Mouse (Mus musculus) MEL-GATA-1-ER (cell line): Measurements from ENCODE around the gene Itm2c.

Experiments
- DNase-seq: peaks from one replicate; pipeline ENCODE4 v3.0.0-alpha.2; 2012; ENCODE audit warnings: low read depth; ENCODE audit errors: extremely low read depth

Itm2c gene

GRCm38 (mm10) chr1:85894231-85894747, at the start of gene Itm2c:
Gene Itm2c (plus strand): TSS chr1:85894281.
- DNase-seq = peak; percentile 36

GRCm38 (mm10) chr1:85844981-85845380, 49.1 kb upstream of the Itm2c start:
- no peak for DNase-seq

- no peak for DNase-seq
Measured at GRCm38 (mm10) chr1:85845476-85845875, 48.6 kb upstream of the Itm2c start.

DNA sequence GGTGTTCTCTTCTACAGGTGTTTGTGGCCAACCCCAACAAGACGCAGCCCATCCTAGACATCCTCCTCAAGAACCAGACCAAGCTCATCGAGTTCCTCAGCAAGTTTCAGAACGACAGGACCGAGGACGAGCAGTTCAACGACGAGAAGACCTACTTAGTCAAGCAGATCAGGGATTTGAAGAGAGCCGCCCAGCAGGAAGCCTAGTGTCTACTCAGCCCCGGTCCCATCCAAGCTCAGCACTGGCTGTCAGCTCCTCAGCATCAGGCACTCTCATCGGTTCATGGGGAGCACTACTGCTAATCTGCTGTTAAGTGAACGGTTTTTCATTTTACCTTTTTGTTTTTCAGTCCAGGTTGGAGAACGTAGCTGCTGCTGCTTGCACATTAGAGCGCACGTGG, 45.1 kb upstream of the Itm2c start:
- DNase-seq = no peak

GRCm38 (mm10) chr1:85850851-85851250, 43.2 kb upstream of the Itm2c start:
- no peak for DNase-seq

- peak; percentile 45 for DNase-seq
Measured at GRCm38 (mm10) chr1:85852996-85853689, 40.9 kb upstream of the Itm2c start.

DNA sequence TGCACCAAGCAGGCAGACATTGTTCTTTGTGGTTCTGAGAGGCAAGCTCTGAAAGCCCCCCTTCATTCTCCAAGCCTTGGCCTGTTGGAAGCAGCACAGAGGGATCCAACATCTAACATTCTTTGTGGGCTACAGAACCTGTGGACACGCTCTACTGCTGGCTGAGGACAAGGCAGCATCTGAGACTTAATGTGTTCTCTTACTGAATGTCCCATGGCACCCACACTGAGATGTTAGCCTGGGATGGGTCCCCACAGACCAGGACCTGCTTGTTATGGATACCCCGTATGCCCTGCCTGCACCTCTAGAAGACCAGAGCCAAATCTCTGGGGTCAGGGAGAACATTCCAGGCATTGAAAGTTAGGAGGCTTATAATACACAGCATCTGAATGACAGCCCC, 40.2 kb upstream of the Itm2c start:
- DNase-seq = no peak

DNA sequence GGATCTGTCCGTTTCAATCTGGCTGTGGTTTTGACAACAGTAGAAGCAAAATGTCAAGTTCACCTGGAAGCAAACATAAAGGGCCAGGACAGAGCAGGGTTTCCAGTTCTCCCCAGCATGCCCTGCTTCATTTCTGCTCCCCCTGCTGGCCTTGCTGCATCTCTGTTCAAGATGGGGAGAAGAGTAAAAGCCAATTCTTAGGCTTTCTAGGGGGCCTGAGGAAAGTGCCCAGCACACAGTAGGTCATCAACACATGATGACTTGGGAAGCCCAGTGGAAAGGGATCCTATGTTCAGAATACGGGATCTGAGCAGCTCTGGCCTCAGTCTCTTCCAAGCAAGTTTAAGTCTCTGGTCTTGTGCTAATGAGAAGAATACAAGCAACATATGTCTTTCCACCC, 39.6 kb upstream of the Itm2c start:
- no peak for DNase-seq

GRCm38 (mm10) chr1:85856266-85856665, 37.8 kb upstream of the Itm2c start:
- no peak for DNase-seq

- DNase-seq = no peak
Measured at GRCm38 (mm10) chr1:85857261-85857754, 36.8 kb upstream of the Itm2c start.

DNA sequence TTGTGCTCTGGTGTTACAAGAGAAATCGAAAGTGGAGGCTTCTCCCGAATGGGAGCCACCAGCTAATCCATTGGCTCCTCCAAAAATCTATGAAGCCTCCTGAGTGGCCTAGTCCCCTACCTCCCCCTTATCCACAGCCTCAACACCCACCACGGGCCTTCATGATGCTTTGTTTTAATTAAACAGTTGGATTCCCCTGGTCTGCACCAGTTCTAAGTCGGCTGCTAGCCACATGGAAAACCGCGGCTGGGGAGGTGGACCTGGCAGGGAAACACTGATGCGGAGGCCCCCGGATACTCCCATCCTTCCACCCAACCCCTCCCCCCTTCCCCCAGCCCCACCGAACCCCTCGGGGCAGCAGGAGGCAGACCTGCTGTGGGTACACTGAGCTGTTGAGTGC, 29.7 kb upstream of the Itm2c start:
- no peak for DNase-seq

GRCm38 (mm10) chr1:85870001-85870400, 24.1 kb upstream of the Itm2c start:
- no peak for DNase-seq

DNA sequence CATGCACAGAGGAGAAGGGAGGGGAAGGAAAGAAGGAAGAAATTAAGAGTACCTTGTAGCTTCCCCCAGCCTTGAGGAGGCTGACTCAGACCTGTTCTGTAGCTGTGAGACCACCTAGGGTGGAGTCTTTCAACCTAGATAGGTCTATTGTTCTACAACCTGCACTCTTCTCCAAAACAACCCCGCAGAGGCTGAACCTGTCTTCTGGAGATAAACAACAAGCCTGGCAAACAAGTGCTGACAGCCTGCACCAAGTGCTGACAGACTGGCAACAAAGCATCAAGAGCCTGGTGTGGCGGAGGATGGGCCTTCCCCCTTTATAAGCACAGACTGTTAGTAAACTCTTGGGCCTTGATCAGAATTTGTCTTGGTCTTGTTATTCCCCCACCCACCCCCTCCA, 23.5 kb upstream of the Itm2c start:
- no peak for DNase-seq

DNA sequence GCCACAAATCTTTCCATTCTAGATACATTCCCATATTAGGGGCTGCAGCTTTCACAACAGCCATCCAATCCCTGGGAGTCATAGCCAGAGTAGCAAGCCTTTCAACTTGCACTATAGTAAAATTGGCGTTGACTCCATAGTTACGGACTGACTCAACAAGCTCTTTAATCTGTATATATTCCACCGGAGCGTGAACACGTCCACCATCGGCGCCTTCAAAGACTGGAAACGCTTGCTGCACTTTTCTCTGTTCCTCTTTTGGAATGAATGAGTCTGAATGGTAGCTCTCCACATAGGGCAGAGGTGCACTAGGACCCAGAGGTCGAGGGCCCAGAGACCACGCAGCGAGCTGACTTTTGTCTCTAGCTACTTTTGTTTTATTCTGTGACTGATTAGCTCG, 12.1 kb upstream of the Itm2c start:
- DNase-seq = no peak

GRCm38 (mm10) chr1:85887221-85887620, 6.9 kb upstream of the Itm2c start:
- no peak for DNase-seq

GRCm38 (mm10) chr1:85894748-85895360, 773 bp downstream of the Itm2c start:
- no peak for DNase-seq

GRCm38 (mm10) chr1:85895391-85895837, 1.3 kb downstream of the Itm2c start:
- DNase-seq = peak; percentile 49

- DNase-seq = no peak
Measured at GRCm38 (mm10) chr1:85896110-85896509, 2.0 kb downstream of the Itm2c start.

GRCm38 (mm10) chr1:85896781-85897700, 3.0 kb downstream of the Itm2c start:
- DNase-seq = no peak

DNA sequence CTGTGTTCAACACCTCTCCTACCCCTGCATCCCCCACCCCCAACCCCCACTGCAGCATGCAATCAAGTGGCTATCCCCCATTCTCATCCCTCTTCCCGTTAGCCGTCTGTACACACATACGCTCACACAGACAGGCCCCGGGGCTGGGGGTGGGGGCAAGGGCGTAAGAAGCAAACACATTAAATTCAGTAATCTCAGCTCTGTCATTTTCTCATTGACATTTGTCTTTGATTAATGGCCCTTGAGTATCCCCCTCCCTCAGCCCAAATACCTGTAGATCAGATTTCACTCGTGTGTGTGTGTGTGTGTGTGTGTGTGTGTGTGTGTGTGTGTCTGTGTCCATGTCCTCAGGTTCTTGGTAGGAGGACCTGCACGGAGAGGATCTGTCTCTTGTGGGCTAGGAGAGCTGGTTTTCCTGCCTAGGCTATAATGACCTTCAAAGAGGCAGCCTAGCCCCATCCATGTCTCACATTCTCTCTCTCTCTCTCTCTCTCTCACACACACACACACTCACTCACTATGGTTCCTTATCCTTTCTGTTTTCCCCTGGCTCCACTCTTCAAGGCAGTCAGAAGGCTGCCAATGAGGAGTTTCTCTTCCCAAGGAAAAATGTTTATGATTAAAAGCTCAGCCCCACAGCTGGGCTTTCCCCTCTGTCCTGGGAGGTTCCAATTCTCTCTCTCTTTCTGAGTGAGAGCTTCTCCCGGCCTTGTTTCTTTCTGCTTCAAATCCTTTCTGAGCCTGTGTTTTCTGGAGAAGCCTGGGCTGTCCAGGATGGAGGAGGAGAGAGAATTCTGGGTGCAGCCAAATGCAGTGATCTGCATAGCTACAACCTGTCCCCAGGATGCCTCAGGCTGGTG, 4.0 kb downstream of the Itm2c start:
- DNase-seq = no peak
